Mouse (Mus musculus) stomach, embryonic 16.5 days (tissue): ENCODE results near the gene Sdhaf1. TPM values are rescaled to one million over a fixed set of nuclear protein-coding genes. Genes with fewer than 3 reads are reported as not detected.
A peak's percentile ranks its signal among the peaks of the same experiment; 100 is the strongest.

ENCODE experiments used
- ATAC-seq: fragments of 200-750 bp; cut with Nextera tagmentation; 2 replicates; pipeline ENCODE4 v1.8.0; 2017; ENCODE audit warnings: moderate number of reproducible peaks, moderate TSS enrichment; ENCODE audit not compliant: insufficient read depth, low FRiP score
- H3K27ac ChIP-seq: fragments of 300-500 bp; sonication (generic); 2 replicates; pipeline ENCODE4 v1.5.1; 2014; ENCODE audit warnings: low read length
- H3K27me3 ChIP-seq: fragments of 300-500 bp; sonication (generic); 2 replicates; pipeline ENCODE4 v1.6.1; 2014; ENCODE audit warnings: low read length, control low read depth, mixed read lengths; ENCODE audit not compliant: control insufficient read depth, insufficient read depth
- H3K36me3 ChIP-seq: fragments of 300-500 bp; sonication (generic); 2 replicates; pipeline ENCODE4 v1.6.1; 2014; ENCODE audit warnings: low read length; ENCODE audit not compliant: control insufficient read depth, insufficient read depth
- H3K4me1 ChIP-seq: fragments of 300-500 bp; sonication (generic); 2 replicates; pipeline ENCODE4 v1.6.1; 2014; ENCODE audit warnings: low read length, control low read depth, mixed read lengths; ENCODE audit not compliant: control insufficient read depth, insufficient read depth
- H3K4me2 ChIP-seq: fragments of 300-500 bp; sonication (generic); 2 replicates; pipeline ENCODE4 v1.6.1; 2014; ENCODE audit warnings: low read depth, low read length, mixed read lengths
- H3K4me3 ChIP-seq: fragments of 300-500 bp; sonication (generic); replicated peaks from 2 replicates; pipeline ENCODE4 v1.5.1; 2014; ENCODE audit warnings: mild to moderate bottlenecking, low read length
- H3K9ac ChIP-seq: fragments of 300-500 bp; sonication (generic); 2 replicates; pipeline ENCODE4 v1.6.1; 2014; ENCODE audit warnings: low read length
- H3K9me3 ChIP-seq: fragments of 300-500 bp; sonication (generic); replicated peaks from 2 replicates; pipeline ENCODE4 v1.6.1; 2016; ENCODE audit warnings: low read length, control low read depth; ENCODE audit not compliant: control insufficient read depth
- WGBS: fragments of 180-500 bp; shearing (Covaris S2); extraction: QIAGEN DNeasy Blood & Tissue Kit; methylation state at CpG from one replicate; pipeline ENCODE4 v1.1.7; 2014; 5-methylcytosine and 5-hydroxymethylcytosine counted together
- polyA plus RNA-seq: library from polyadenylated mRNA; unstranded; fragments of >200 nt; fragmentation: Nextera tagmentation; extraction: Ambion mirVana; gene quantifications from 2 replicates; pipeline ENCODE4 v1.2.1, GENCODE M21; 2015

Sdhaf1 gene
- polyA plus RNA-seq, 1 experiment from 2014 or later = 14.6 TPM

DNA sequence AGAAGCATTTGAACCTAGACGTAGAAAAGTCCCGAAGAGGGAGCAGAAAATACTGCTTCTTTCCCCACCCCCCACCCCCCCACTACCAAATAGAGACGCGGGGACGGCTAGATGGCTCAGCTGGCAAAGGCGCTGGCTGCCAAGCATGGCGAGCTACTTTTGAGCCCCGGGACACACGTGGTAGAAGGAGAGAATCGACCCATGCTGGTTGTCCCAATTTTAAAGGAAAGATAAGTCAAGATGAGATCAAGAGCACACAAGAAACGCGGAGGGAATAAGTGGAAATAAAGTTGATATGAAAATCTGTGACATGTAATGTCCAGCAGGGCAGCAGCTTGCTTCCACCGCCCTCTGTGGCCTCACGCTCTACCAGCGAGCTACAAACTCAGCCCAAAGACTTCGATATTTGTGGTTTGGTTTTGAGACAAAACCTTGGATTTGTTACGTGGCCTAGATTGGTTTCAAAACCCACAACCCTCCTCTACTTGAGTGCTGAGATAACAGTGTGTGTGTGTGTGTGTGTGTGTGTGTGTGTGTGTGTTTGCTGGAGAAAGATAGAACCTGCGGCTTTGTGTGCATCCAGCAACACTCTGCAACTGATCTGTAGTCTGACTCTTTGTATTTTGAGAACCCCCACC is 9.0 kb upstream of the Sdhaf1 start:
- Histone ChIP-seq H3K27ac (no peak overlapping the region), H3K27me3 (peaks cover 8% of the 10 kb centered on the region), H3K4me1 (peaks cover 10% of the 10 kb centered on the region), H3K4me2 (no peak overlapping the region), H3K4me3 (no peak overlapping the region), H3K36me3 (no peaks in the 10 kb centered on the region), H3K9ac (no peak overlapping the region), H3K9me3 (no peaks in the 10 kb centered on the region)
- 62% methylated on average over 18 of the region's 18 CpGs for WGBS
- no peak for ATAC-seq

DNA sequence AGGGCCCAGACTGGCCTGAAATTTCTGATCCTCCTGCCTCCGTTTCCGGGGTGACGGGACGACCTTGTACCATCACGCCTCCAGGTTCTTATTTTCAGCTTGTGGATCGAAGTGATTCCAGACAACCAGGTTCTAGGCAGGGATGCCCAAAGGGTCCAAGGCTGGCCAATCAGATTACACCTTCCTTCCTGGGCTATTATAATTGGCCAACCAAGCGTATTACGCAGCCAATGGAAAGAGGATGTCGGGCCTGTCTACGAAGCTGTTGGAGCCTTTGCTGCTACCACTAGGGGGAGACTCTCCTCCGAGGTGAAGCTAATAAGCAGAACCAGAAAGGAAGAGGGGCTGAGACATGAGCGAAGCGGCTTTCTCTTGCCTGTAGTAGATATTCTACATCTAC is 8.2 kb upstream of the Sdhaf1 start:
- Histone ChIP-seq H3K27ac (no peak overlapping the region), H3K4me1 (peaks cover 10% of the 10 kb centered on the region), H3K9ac (no peak overlapping the region), H3K4me2 (peak overlapping the region; percentile 27; the same call in 1 of the 2 replicates), H3K4me3 (no peak overlapping the region), H3K36me3 (no peaks in the 10 kb centered on the region), H3K9me3 (no peaks in the 10 kb centered on the region), H3K27me3 (peaks cover 8% of the 10 kb centered on the region)
- peak; percentile 65 for ATAC-seq
- WGBS = 7% methylated on average over 13 of the region's 13 CpGs

GRCm38 (mm10) chr7:30328379-30328778 is 4.7 kb upstream of the Sdhaf1 start:
- H3K4me3 ChIP-seq = no peak overlapping the region
- WGBS = 54% methylated on average over 10 of the region's 10 CpGs
- no peak for ATAC-seq
- H3K4me1 ChIP-seq = peaks cover 3% of the 10 kb centered on the region; the same call in 1 of the 2 replicates
- H3K4me2 ChIP-seq = no peak overlapping the region
- no peaks in the 10 kb centered on the region for H3K36me3 ChIP-seq
- H3K9me3 ChIP-seq = no peaks in the 10 kb centered on the region
- H3K9ac ChIP-seq = no peak overlapping the region
- no peaks in the 10 kb centered on the region for H3K27me3 ChIP-seq
- H3K27ac ChIP-seq = no peak overlapping the region

DNA sequence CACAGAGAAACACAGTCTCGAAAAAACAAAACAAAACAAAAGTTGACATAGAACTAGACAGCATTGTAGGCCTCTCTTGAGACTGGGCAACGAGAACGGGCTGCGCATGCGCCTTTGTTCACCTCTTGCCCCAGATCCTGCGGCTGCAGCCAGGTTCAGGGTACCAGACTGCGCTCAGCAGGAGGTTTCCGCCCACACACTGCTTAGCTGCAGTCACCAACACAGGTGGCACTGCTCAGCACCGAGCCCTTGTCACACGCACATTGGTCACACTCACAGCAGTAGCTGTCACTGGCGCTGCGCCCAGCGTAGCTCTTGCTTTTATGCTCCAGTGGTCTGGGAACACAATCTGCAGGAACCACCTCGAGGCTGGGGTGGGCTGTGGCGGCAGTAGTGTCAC is 3.4 kb upstream of the Sdhaf1 start:
- ATAC-seq = no peak
- no peak overlapping the region for H3K9ac ChIP-seq
- H3K4me2 ChIP-seq = no peak overlapping the region
- H3K4me3 ChIP-seq = no peak overlapping the region
- no peak overlapping the region for H3K27ac ChIP-seq
- 55% methylated on average over 15 of the region's 15 CpGs for WGBS
- H3K27me3 ChIP-seq = no peaks in the 10 kb centered on the region
- no peaks in the 10 kb centered on the region for H3K9me3 ChIP-seq
- H3K4me1 ChIP-seq = no peaks in the 10 kb centered on the region
- H3K36me3 ChIP-seq = no peaks in the 10 kb centered on the region

GRCm38 (mm10) chr7:30326427-30326826 is 2.7 kb upstream of the Sdhaf1 start:
- peaks cover under 1% of the 10 kb centered on the region; the same call in 1 of the 2 replicates for H3K4me1 ChIP-seq
- H3K36me3 ChIP-seq = no peaks in the 10 kb centered on the region
- no peak for ATAC-seq

DNA sequence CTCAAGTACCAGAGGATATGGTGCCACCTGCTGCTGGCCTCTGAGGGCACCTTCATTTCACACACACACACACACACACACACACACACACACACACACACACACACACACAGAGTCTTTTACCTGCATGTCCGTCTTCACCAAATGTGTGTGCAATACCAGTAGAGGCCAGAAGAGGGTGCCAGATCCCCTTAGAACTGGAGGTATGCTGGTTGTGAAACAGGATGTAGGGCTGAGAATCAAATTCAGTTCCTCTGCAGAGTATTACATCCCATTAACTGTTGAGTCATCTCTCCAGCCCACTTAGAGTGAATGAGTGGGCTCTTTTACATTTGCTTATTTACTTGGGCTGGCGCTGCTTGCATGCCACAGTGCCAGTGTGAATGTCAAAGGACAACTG is 1.7 kb upstream of the Sdhaf1 start:
- no peak overlapping the region for H3K4me3 ChIP-seq
- H3K4me1 ChIP-seq = peaks cover 8% of the 10 kb centered on the region; the same call in 1 of the 2 replicates
- H3K27ac ChIP-seq = no peak overlapping the region
- 40% methylated on average over 2 of the region's 2 CpGs for WGBS
- no peaks in the 10 kb centered on the region for H3K9me3 ChIP-seq
- H3K27me3 ChIP-seq = no peaks in the 10 kb centered on the region
- no peaks in the 10 kb centered on the region for H3K36me3 ChIP-seq
- H3K9ac ChIP-seq = no peak overlapping the region
- no peak for ATAC-seq
- no peak overlapping the region for H3K4me2 ChIP-seq

More at GRCm38 (mm10) chr7:30326427-30326826, 2.7 kb upstream of the Sdhaf1 start:
- no peak overlapping the region for H3K4me3 ChIP-seq
- H3K9me3 ChIP-seq = no peaks in the 10 kb centered on the region
- no peak overlapping the region for H3K9ac ChIP-seq
- H3K27ac ChIP-seq = no peak overlapping the region
- no peaks in the 10 kb centered on the region for H3K27me3 ChIP-seq
- H3K4me2 ChIP-seq = no peak overlapping the region

- WGBS = 85% methylated on average over 5 of the region's 5 CpGs
- Histone ChIP-seq H3K4me2 (no peak overlapping the region), H3K27me3 (no peaks in the 10 kb centered on the region), H3K36me3 (no peaks in the 10 kb centered on the region), H3K9ac (no peak overlapping the region), H3K4me3 (no peak overlapping the region), H3K4me1 (peaks cover 8% of the 10 kb centered on the region; the same call in 1 of the 2 replicates), H3K9me3 (no peaks in the 10 kb centered on the region), H3K27ac (no peak overlapping the region)
- ATAC-seq = no peak
These were observed 727 bp upstream of the Sdhaf1 start for GRCm38 (mm10) chr7:30324300-30324944.

DNA sequence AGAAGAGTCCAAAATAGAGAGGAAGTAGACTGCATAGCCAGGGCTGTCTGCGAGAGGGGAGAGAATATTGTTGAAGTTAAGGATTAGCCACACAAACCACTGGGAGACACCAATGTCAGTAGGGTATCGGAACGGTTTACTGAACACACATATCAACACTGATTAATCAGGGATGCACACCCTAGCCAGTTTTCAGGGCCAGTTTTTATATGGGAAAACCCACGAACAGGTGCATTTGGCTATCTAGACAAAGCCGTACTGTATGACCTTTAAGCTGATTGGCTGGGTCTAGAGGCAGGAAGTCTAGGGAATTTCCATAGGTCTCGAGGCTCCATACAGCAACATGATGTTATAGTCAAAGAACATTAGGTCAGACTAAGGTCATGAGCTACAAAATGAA is 830 bp downstream of the Sdhaf1 start:
- Histone ChIP-seq H3K27me3 (no peaks in the 10 kb centered on the region), H3K36me3 (no peaks in the 10 kb centered on the region), H3K4me1 (peaks cover 8% of the 10 kb centered on the region; the same call in 1 of the 2 replicates), H3K4me2 (peak overlapping the region; percentile 70), H3K9ac (peak overlapping the region; percentile 72), H3K27ac (peak overlapping the region; percentile 94), H3K9me3 (no peaks in the 10 kb centered on the region), H3K4me3 (peak overlapping the region; percentile 75)
- ATAC-seq = no peak
- 21% methylated on average over 6 of the region's 6 CpGs for WGBS

GRCm38 (mm10) chr7:30322285-30322667 is 1.4 kb downstream of the Sdhaf1 start:
- ATAC-seq = peak; percentile 99
- Histone ChIP-seq H3K27ac (peak overlapping the region; percentile 94), H3K4me1 (peaks cover 8% of the 10 kb centered on the region; the same call in 1 of the 2 replicates), H3K4me3 (peak overlapping the region; percentile 75), H3K4me2 (peak overlapping the region; percentile 75), H3K27me3 (no peaks in the 10 kb centered on the region), H3K9me3 (no peaks in the 10 kb centered on the region), H3K9ac (peak overlapping the region; percentile 86), H3K36me3 (no peaks in the 10 kb centered on the region)
- under 1% methylated on average over 20 of the region's 20 CpGs for WGBS
